Mouse (Mus musculus) cerebellum, adult 2 months (tissue): ENCODE results near the gene Tek.

Experiments
- CTCF ChIP-seq: fragments of 200-500 bp; IDR thresholded peaks from 2 replicates; pipeline ENCODE4 v1.5.1; 2011; ENCODE audit warnings: low read depth, mild to moderate bottlenecking, control low read depth, low read length, moderate library complexity, borderline replicate concordance; ENCODE audit not compliant: insufficient read depth
- POLR2A ChIP-seq: fragments of 200-500 bp; IDR thresholded peaks from 2 replicates; pipeline ENCODE4 v1.6.1; 2011; ENCODE audit warnings: low read length, control low read depth, borderline replicate concordance; ENCODE audit not compliant: insufficient read depth

DNA sequence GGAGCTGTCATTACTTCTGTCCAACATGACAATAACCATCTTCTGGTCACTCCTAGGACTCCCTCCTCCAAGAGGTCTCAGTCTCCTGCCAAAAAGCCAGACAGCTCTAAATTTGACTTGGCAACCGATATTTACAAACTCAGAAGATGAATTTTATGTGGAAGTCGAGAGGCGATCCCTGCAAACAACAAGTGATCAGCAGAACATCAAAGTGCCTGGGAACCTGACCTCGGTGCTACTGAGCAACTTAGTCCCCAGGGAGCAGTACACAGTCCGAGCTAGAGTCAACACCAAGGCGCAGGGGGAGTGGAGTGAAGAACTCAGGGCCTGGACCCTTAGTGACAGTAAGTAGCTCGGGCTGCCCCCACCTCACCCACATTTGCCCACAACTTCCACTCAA lies 98.0 kb downstream of the Tek start:
- TF ChIP-seq CTCF (no peak), POLR2A (no peak)
